ENCODE assay signal across 17 mouse cellular contexts in genomic region chr9:43847861-43848260, GRCm38 (mm10).
DNase-seq lines count a peak whose midpoint lies in the region; ATAC-seq lines count a peak whose summit lies in the region.
"Had no signal": no experiment of that assay in that cellular context is flagged by ENCODE, and none has a peak within 500 bp of the region (broad histone marks: within the 10 kb centered on the region; RNA-seq: fewer than 3 reads in every experiment).

No protein-coding gene starts in this region.

- ATAC-seq in kidney, embryonic 16.5 days (ENCODE audit: low FRiP score, low TSS enrichment) = no peak
- ATAC-seq in midbrain, embryonic 14.5 days (ENCODE audit: low FRiP score, low TSS enrichment) = no peak
- ATAC-seq: hindbrain, postnatal 0 days had no signal

- H3K27me3 ChIP-seq in kidney, embryonic 16.5 days (ENCODE audit: insufficient read depth, low read length) = peaks cover 21% of the 10 kb centered on the region
- no peaks in the 10 kb centered on the region for H3K27me3 ChIP-seq in midbrain, embryonic 14.5 days (ENCODE audit: control insufficient read depth, insufficient read depth, low read length)

- H3K9ac ChIP-seq in kidney, embryonic 16.5 days (replicated peaks; ENCODE audit: low read length) = no peak overlapping the region
- no peak overlapping the region for H3K9ac ChIP-seq in midbrain, embryonic 14.5 days (replicated peaks; ENCODE audit: low read length)
- H3K9ac ChIP-seq: embryonic facial prominence, embryonic 12.5 days; liver, embryonic 13.5 days had no signal

- DNase-seq in layer of hippocampus, adult 11-12 months (ENCODE audit: low spot score) = peak; percentile 49
- DNase-seq in layer of hippocampus, postnatal 14 days (ENCODE audit: low spot score in 2 of 2) = no peak
- DNase-seq in 3T3-L1 (ENCODE audit: low read depth, low spot score) = peak; percentile 82
- peak; percentile 78 for DNase-seq in adrenal gland, postnatal 14 days
- peak; percentile 44 to 75 for DNase-seq in left cerebral cortex, postnatal 14 days (ENCODE audit: low spot score in 2 of 2)
- DNase-seq in lung, adult 18-20 months = no peak
- DNase-seq in midbrain, embryonic 14.5 days = no peak
- DNase-seq: cerebellum, postnatal 10 days; heart, adult 11 months; kidney, adult 8-10 months; liver, embryonic 13.5 days; lung, postnatal 10 days; spleen, adult 18-20 months had no signal

- H3K4me2 ChIP-seq in kidney, embryonic 16.5 days (replicated peaks; ENCODE audit: low read depth, low read length) = no peak overlapping the region
- H3K4me2 ChIP-seq in midbrain, embryonic 14.5 days (ENCODE audit: low read length) = no peak overlapping the region
- H3K4me2 ChIP-seq: embryonic facial prominence, embryonic 12.5 days; liver, embryonic 13.5 days had no signal

- H3K36me3 ChIP-seq in kidney, embryonic 16.5 days (ENCODE audit: insufficient read depth, low read length) = no peaks in the 10 kb centered on the region
- H3K36me3 ChIP-seq in midbrain, embryonic 14.5 days (ENCODE audit: control insufficient read depth, insufficient read depth, low read length) = no peaks in the 10 kb centered on the region
- H3K36me3 ChIP-seq: embryonic facial prominence, embryonic 12.5 days; liver, embryonic 13.5 days; midbrain, embryonic 10.5 days had no signal

- peaks cover 6% of the 10 kb centered on the region for H3K4me1 ChIP-seq in kidney, embryonic 16.5 days (ENCODE audit: insufficient read depth, low read length)
- H3K4me1 ChIP-seq in midbrain, embryonic 14.5 days (ENCODE audit: control insufficient read depth, insufficient read depth, low read length) = peaks cover 14% of the 10 kb centered on the region
- H3K4me1 ChIP-seq: liver, embryonic 13.5 days had no signal

- no peak overlapping the region for H3K27ac ChIP-seq in kidney, embryonic 16.5 days (ENCODE audit: low read length)
- H3K27ac ChIP-seq in midbrain, embryonic 14.5 days (replicated peaks; ENCODE audit: low read depth, low read length) = no peak overlapping the region
- H3K27ac ChIP-seq: embryonic facial prominence, embryonic 12.5 days; hindbrain, postnatal 0 days; liver, embryonic 13.5 days; midbrain, embryonic 10.5 days had no signal

- H3K4me3 ChIP-seq in kidney, embryonic 16.5 days (ENCODE audit: low read length) = no peak overlapping the region
- H3K4me3 ChIP-seq in midbrain, embryonic 14.5 days (replicated peaks; ENCODE audit: low read depth, low read length) = no peak overlapping the region
- H3K4me3 ChIP-seq: embryonic facial prominence, embryonic 12.5 days; liver, embryonic 13.5 days; midbrain, embryonic 10.5 days had no signal

- H3K9me3 ChIP-seq in kidney, embryonic 16.5 days (ENCODE audit: low read length) = no peaks in the 10 kb centered on the region
- no peaks in the 10 kb centered on the region for H3K9me3 ChIP-seq in midbrain, embryonic 14.5 days (ENCODE audit: control insufficient read depth, low read length)
- H3K9me3 ChIP-seq: embryonic facial prominence, embryonic 12.5 days; liver, embryonic 13.5 days; midbrain, embryonic 10.5 days had no signal

- WGBS in kidney, embryonic 16.5 days = 59% methylated on average over 5 of the region's 5 CpGs
- WGBS in midbrain, embryonic 14.5 days = 76% methylated on average over 5 of the region's 5 CpGs

- intact Hi-C loops in left cerebral cortex, postnatal 14 days (cut with DNase I) = no loop called here

Comparison
In these comparisons a context has a peak if more than half of its experiments do, and no peak if none do; other contexts are left out.
1. DNase-seq: peak in layer of hippocampus, adult 11-12 months (single experiment), 3T3-L1 (single experiment), adrenal gland, postnatal 14 days (single experiment) and left cerebral cortex, postnatal 14 days (2 of 2); none in layer of hippocampus, postnatal 14 days (0 of 2), lung, adult 18-20 months (0 of 2) and midbrain, embryonic 14.5 days (single experiment).